Mouse (Mus musculus): ENCODE data around the gene Nos1. TPM values are rescaled to one million over a fixed set of nuclear protein-coding genes. Genes with fewer than 3 reads are reported as not detected.
"Not testable (repeated sequence)": the region's sequence is repeated elsewhere in the genome, so short reads cannot be mapped to it uniquely, and the experiment has no call there.

Nos1 gene
- polyA plus RNA-seq, 1 experiment from 2014 or later = 0.69 TPM

- Histone ChIP-seq H3K4me2 (replicated peaks; ENCODE audit: low read depth, low read length) (no peak overlapping the region), H3K4me1 (replicated peaks; ENCODE audit: control insufficient read depth, insufficient read depth, low read length) (no peaks in the 10 kb centered on the region)
These were observed 93.4 kb downstream of the Nos1 start for GRCm38 (mm10) chr5:117874236-117874635.

DNA sequence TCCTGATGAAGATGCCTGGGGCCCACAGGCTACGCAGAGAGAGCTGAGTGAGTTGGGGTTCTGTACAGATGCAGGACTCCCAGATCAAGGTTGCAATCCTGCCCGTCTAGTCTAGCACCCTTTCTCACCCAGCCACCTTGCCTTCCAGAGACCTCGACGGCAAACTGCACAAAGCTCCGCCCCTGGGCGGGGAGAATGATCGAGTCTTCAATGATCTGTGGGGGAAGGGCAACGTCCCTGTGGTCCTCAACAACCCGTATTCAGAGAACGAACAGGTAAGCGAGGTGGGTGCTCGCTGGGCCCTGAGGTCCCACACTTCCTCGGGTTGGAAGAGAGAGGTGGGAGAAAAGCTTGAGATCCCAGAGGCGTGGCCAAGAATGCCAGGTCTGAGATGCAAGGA, 98.3 kb downstream of the Nos1 start:
- H3K9me3 ChIP-seq (ENCODE audit: control insufficient read depth, low read length) = no peaks in the 10 kb centered on the region
- H3K4me1 ChIP-seq (replicated peaks; ENCODE audit: control insufficient read depth, insufficient read depth, low read length) = no peaks in the 10 kb centered on the region
- H3K27ac ChIP-seq (ENCODE audit: low read depth, low read length) = no peak overlapping the region
- no peak overlapping the region for H3K4me3 ChIP-seq (ENCODE audit: low read depth, low read length)
- no peak overlapping the region for H3K4me2 ChIP-seq (replicated peaks; ENCODE audit: low read depth, low read length)
- no peak overlapping the region for H3K9ac ChIP-seq (ENCODE audit: low read depth, low read length)
- H3K27me3 ChIP-seq (ENCODE audit: control insufficient read depth, insufficient read depth, low read length) = no peaks in the 10 kb centered on the region
- no peak for DNase-seq (ENCODE audit: low spot score)
- H3K36me3 ChIP-seq (ENCODE audit: control insufficient read depth, insufficient read depth, low read length) = no peaks in the 10 kb centered on the region
- no peak for ATAC-seq (ENCODE audit: low FRiP score)
- 39% methylated on average over 14 of the region's 14 CpGs for WGBS

More at GRCm38 (mm10) chr5:117874236-117874635, 93.4 kb downstream of the Nos1 start:
- Histone ChIP-seq H3K9ac (ENCODE audit: low read depth, low read length) (no peak overlapping the region), H3K36me3 (ENCODE audit: control insufficient read depth, insufficient read depth, low read length) (no peaks in the 10 kb centered on the region), H3K9me3 (ENCODE audit: control insufficient read depth, low read length) (no peaks in the 10 kb centered on the region), H3K4me3 (ENCODE audit: low read depth, low read length) (no peak overlapping the region), H3K27ac (ENCODE audit: low read depth, low read length) (no peak overlapping the region), H3K27me3 (ENCODE audit: control insufficient read depth, insufficient read depth, low read length) (no peaks in the 10 kb centered on the region)
- no peak for ATAC-seq (ENCODE audit: low FRiP score)
- WGBS = 80% methylated on average over 7 of the region's 7 CpGs
- no peak for DNase-seq (ENCODE audit: low spot score)

DNA sequence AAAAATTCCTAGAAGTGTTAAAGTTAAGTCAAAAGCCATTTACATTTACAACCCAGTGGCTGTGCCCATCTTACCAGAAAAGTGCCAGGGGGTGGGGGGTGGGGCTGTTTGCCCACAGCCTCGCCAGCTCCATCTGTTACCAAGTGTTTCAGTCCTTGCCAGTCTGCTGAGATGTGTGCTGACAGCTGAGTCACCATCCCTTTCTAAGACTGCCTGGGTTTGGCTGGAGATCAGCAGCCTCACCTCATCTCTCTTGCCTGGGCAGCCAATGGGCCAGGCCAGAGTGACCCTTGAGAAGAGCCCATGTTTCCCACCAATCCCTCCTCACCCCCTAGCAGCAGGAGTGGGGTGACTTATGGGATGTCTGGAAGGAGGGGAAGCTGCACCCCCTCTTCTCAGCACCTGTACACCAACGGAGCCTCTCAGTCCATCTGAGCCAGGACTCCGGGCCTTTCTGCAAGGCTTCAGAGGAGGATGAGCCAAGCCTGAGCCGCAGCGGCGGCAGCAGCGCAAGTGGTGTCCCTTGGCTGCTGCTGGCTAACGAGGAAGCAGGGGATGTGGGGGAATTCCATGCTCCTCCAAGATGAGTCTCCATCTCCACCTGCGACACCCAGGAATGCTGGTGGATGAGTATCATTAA, 100.2 kb downstream of the Nos1 start:
- ATAC-seq (ENCODE audit: low FRiP score) (no peak), DNase-seq (ENCODE audit: low spot score) (no peak)
- Histone ChIP-seq H3K9ac (ENCODE audit: low read depth, low read length) (no peak overlapping the region), H3K9me3 (ENCODE audit: control insufficient read depth, low read length) (no peaks in the 10 kb centered on the region), H3K36me3 (ENCODE audit: control insufficient read depth, insufficient read depth, low read length) (no peaks in the 10 kb centered on the region), H3K4me2 (replicated peaks; ENCODE audit: low read depth, low read length) (no peak overlapping the region), H3K4me3 (ENCODE audit: low read depth, low read length) (no peak overlapping the region), H3K4me1 (replicated peaks; ENCODE audit: control insufficient read depth, insufficient read depth, low read length) (no peaks in the 10 kb centered on the region), H3K27ac (ENCODE audit: low read depth, low read length) (no peak overlapping the region), H3K27me3 (ENCODE audit: control insufficient read depth, insufficient read depth, low read length) (no peaks in the 10 kb centered on the region)
- WGBS = 93% methylated on average over 9 of the region's 9 CpGs

- not testable (repeated sequence) for H3K4me3 ChIP-seq (ENCODE audit: low read depth, low read length); H3K36me3 ChIP-seq (ENCODE audit: control insufficient read depth, insufficient read depth, low read length); H3K27me3 ChIP-seq (ENCODE audit: control insufficient read depth, insufficient read depth, low read length); H3K27ac ChIP-seq (ENCODE audit: low read depth, low read length); H3K4me2 ChIP-seq (replicated peaks; ENCODE audit: low read depth, low read length); H3K9me3 ChIP-seq (ENCODE audit: control insufficient read depth, low read length); H3K4me1 ChIP-seq (replicated peaks; ENCODE audit: control insufficient read depth, insufficient read depth, low read length); H3K9ac ChIP-seq (ENCODE audit: low read depth, low read length); DNase-seq (ENCODE audit: low spot score); ATAC-seq (ENCODE audit: low FRiP score)
- WGBS = 94% methylated on average over 1 of the region's 1 CpGs
These were observed 101.6 kb downstream of the Nos1 start for GRCm38 (mm10) chr5:117882411-117882810.

- Histone ChIP-seq H3K4me1 (replicated peaks; ENCODE audit: control insufficient read depth, insufficient read depth, low read length) (no peaks in the 10 kb centered on the region), H3K27me3 (ENCODE audit: control insufficient read depth, insufficient read depth, low read length) (no peaks in the 10 kb centered on the region), H3K9me3 (ENCODE audit: control insufficient read depth, low read length) (no peaks in the 10 kb centered on the region), H3K9ac (ENCODE audit: low read depth, low read length) (no peak overlapping the region), H3K36me3 (ENCODE audit: control insufficient read depth, insufficient read depth, low read length) (no peaks in the 10 kb centered on the region), H3K4me3 (ENCODE audit: low read depth, low read length) (no peak overlapping the region), H3K27ac (ENCODE audit: low read depth, low read length) (no peak overlapping the region), H3K4me2 (replicated peaks; ENCODE audit: low read depth, low read length) (no peak overlapping the region)
- ATAC-seq (ENCODE audit: low FRiP score) (no peak), DNase-seq (ENCODE audit: low spot score) (no peak)
- WGBS = 63% methylated on average over 2 of the region's 2 CpGs
These were observed 104.2 kb downstream of the Nos1 start for GRCm38 (mm10) chr5:117884991-117885390.

DNA sequence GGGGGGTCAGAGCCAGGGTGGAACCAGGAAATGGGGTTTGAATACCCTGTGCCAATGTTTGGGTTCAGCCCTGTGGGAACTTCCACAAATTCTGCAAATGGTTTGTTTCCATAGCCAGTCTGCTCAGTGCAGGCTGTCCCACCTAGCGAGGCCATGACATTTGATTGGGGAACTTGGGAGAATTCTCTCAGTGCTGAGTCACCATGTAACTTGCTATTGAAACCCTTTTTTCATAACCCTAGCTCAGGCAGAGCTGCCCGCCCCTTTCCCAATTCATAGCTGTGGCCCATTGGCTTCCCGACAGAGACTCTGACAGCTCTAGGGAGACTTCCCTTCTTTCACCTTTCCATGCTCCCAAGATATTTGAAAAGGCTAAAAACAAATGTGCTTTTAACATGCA, 107.3 kb downstream of the Nos1 start:
- no peak overlapping the region for H3K9ac ChIP-seq (ENCODE audit: low read depth, low read length)
- WGBS = 75% methylated on average over 3 of the region's 3 CpGs
- no peaks in the 10 kb centered on the region for H3K4me1 ChIP-seq (replicated peaks; ENCODE audit: control insufficient read depth, insufficient read depth, low read length)
- no peak for DNase-seq (ENCODE audit: low spot score)
- no peaks in the 10 kb centered on the region for H3K36me3 ChIP-seq (ENCODE audit: control insufficient read depth, insufficient read depth, low read length)
- H3K27me3 ChIP-seq (ENCODE audit: control insufficient read depth, insufficient read depth, low read length) = no peaks in the 10 kb centered on the region
- no peak overlapping the region for H3K27ac ChIP-seq (ENCODE audit: low read depth, low read length)
- ATAC-seq (ENCODE audit: low FRiP score) = no peak
- H3K9me3 ChIP-seq (ENCODE audit: control insufficient read depth, low read length) = no peaks in the 10 kb centered on the region
- H3K4me2 ChIP-seq (replicated peaks; ENCODE audit: low read depth, low read length) = no peak overlapping the region
- H3K4me3 ChIP-seq (ENCODE audit: low read depth, low read length) = no peak overlapping the region

DNA sequence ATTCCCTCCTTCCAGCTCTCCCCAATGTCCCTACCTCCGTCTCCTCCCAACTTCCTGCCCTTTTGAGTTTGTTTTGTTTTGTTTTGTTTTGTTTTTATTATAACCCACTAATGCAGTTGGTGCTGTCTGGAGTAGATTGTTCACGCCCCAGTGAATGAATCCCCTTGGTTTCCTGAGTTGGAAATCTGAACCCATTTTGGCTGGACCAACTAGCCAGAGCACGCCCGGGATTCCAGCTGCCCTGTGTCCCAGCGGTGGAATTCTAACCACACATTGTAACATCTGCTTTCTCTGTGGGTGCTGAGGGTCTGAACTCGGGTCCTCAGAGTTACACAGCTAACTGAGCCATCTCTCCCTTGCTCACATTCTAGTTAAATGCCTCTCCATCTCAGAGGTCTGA, 108.1 kb downstream of the Nos1 start:
- Histone ChIP-seq H3K4me2 (replicated peaks; ENCODE audit: low read depth, low read length) (no peak overlapping the region), H3K27me3 (ENCODE audit: control insufficient read depth, insufficient read depth, low read length) (no peaks in the 10 kb centered on the region), H3K4me3 (ENCODE audit: low read depth, low read length) (no peak overlapping the region), H3K4me1 (replicated peaks; ENCODE audit: control insufficient read depth, insufficient read depth, low read length) (no peaks in the 10 kb centered on the region), H3K36me3 (ENCODE audit: control insufficient read depth, insufficient read depth, low read length) (no peaks in the 10 kb centered on the region), H3K27ac (ENCODE audit: low read depth, low read length) (no peak overlapping the region), H3K9ac (ENCODE audit: low read depth, low read length) (no peak overlapping the region), H3K9me3 (ENCODE audit: control insufficient read depth, low read length) (no peaks in the 10 kb centered on the region)
- no peak for ATAC-seq (ENCODE audit: low FRiP score)
- DNase-seq (ENCODE audit: low spot score) = no peak
- 66% methylated on average over 6 of the region's 6 CpGs for WGBS

DNA sequence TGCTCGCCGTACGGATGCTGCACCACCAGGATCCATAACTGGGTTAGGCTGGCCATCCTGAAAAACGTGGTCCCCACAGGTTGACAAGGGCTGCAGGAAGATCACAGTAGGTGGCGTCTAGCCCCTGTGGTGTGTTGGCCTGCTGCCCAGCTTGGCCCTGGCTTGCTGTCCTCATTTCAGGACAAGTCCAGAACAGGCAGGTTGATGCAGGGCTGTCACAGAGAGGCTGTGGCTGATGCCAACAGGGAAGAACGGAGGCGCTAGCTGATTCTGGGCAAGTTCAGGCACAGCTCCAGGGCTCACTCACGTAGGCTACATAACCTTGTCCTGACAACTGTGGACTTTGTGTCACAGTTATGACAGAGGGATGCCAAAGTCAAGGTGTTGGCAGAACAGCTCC, 108.7 kb downstream of the Nos1 start:
- no peak overlapping the region for H3K27ac ChIP-seq (ENCODE audit: low read depth, low read length)
- H3K4me2 ChIP-seq (replicated peaks; ENCODE audit: low read depth, low read length) = no peak overlapping the region
- no peaks in the 10 kb centered on the region for H3K36me3 ChIP-seq (ENCODE audit: control insufficient read depth, insufficient read depth, low read length)
- H3K27me3 ChIP-seq (ENCODE audit: control insufficient read depth, insufficient read depth, low read length) = no peaks in the 10 kb centered on the region
- H3K9ac ChIP-seq (ENCODE audit: low read depth, low read length) = no peak overlapping the region
- no peaks in the 10 kb centered on the region for H3K9me3 ChIP-seq (ENCODE audit: control insufficient read depth, low read length)
- DNase-seq (ENCODE audit: low spot score) (no peak), ATAC-seq (ENCODE audit: low FRiP score) (no peak)
- 83% methylated on average over 8 of the region's 8 CpGs for WGBS
- H3K4me1 ChIP-seq (replicated peaks; ENCODE audit: control insufficient read depth, insufficient read depth, low read length) = no peaks in the 10 kb centered on the region
- H3K4me3 ChIP-seq (ENCODE audit: low read depth, low read length) = no peak overlapping the region

- H3K36me3 ChIP-seq (ENCODE audit: control insufficient read depth, insufficient read depth, low read length) = no peaks in the 10 kb centered on the region
- H3K9me3 ChIP-seq (ENCODE audit: control insufficient read depth, low read length) = no peaks in the 10 kb centered on the region
- no peak for DNase-seq (ENCODE audit: low spot score)
- ATAC-seq (ENCODE audit: low FRiP score) = no peak
- H3K9ac ChIP-seq (ENCODE audit: low read depth, low read length) = no peak overlapping the region
- no peak overlapping the region for H3K27ac ChIP-seq (ENCODE audit: low read depth, low read length)
- no peaks in the 10 kb centered on the region for H3K4me1 ChIP-seq (replicated peaks; ENCODE audit: control insufficient read depth, insufficient read depth, low read length)
- no peak overlapping the region for H3K4me2 ChIP-seq (replicated peaks; ENCODE audit: low read depth, low read length)
- H3K4me3 ChIP-seq (ENCODE audit: low read depth, low read length) = no peak overlapping the region
- H3K27me3 ChIP-seq (ENCODE audit: control insufficient read depth, insufficient read depth, low read length) = no peaks in the 10 kb centered on the region
- WGBS = 76% methylated on average over 7 of the region's 8 CpGs
These were observed 110.0 kb downstream of the Nos1 start for GRCm38 (mm10) chr5:117890871-117891270.
